Mouse (Mus musculus) inflammation-experienced regulatory T-cells, adult 6 months (primary cell): ENCODE measurements around the gene Ddx17. TPM values are rescaled to one million over a fixed set of nuclear protein-coding genes. Genes with fewer than 3 reads are reported as not detected.

ENCODE experiments used
- ATAC-seq: one replicate; pipeline ENCODE4 v1.8.0; 2017
- polyA plus RNA-seq, 3 experiments: library from polyadenylated mRNA; unstranded; fragments of 100-300 nt; shearing (Covaris generic); gene quantifications; one replicate each; pipeline ENCODE4 v1.2.1; 2017

Ddx17 gene
- polyA plus RNA-seq, 3 experiments from 2014 or later: 30.6 to 34.4 (median 33.2) TPM

DNA sequence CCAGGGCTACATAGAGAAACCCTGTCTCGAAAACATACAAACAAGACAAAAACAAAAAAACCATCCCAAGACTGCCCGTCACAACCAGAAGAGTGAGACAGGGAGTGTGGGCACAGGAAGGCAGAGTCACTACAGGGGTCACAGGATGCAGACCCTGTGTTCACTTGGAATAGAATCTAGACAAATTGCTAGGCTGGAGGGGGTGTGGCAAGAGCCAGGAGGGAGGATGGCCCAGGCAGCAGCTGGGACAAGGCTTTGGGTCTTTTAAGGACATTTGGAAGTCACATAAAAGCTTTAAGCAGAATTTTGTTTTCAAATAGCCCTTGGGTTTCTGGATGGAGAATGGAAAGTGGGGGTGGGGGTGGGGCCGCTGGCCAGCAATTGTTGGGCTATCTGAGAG is 28.0 kb downstream of the Ddx17 start:
- ATAC-seq: no peak

DNA sequence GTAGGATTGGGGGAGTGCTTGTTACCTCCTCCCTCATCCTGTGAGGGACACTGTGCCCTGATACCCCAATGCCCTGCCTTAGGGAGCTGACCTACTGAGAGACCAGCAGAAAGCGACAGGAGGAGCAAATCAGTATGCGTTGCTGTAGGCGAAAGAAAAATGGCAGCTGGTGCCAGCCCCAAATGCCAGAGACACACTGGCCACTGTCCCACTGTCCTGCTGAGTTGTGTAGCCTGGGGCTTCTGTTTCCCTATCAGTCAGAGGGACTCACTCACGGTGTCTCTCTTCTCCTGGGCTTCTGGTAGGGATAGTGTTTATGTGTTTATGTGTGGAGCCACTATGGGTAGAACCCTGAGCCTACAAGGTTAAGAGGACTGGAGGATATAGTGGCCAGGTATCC is 28.8 kb downstream of the Ddx17 start:
- no peak for ATAC-seq

DNA sequence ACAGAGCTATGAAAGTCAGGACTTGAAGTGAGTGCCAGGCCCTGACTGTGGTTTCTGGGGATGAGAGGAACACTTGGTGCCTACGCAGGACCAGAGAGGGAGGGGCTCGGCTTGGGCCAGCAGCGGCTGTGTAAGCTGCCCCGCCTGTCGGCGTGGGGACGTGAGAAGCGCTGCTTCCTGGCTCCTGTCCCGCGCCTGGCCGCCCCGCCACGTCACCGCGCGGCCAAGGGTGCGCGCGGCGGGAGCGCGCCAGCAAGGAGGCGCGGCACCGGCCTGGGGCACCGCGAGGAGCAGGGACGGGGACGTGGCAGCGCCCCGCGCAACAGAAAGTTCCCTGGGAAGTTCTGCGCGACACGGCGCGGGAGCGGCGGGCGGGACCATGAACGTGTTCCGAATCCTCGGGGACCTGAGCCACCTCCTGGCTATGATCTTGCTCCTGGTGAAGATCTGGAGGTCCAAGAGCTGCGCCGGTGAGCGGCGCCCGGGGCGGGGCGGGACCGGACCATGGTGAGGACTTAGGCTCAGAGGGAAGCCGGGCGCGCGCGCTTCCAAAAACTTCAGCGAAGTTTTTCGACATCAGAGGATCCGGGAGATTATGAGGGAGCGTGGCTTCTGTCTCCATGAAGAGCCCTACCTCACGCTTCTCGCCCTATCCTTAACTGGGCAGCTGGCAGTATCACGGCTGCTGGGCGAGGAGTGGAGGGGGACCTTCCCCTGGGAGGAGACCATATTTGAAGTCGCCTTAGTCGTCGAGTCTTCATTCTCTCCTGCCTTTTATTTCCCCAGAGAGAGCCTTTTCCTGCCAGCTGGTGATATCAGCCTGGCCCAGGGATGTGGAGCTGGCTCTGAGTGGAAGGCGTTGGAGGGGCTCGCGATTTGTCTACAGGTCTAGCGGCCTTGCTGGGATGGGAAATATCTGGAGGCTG is 30.1 kb downstream of the Ddx17 start, which contains the start of gene Kdelr3:
Gene Kdelr3 (plus strand): TSS at position 241 of the 926 bp plus-strand sequence.
- ATAC-seq: no peak

DNA sequence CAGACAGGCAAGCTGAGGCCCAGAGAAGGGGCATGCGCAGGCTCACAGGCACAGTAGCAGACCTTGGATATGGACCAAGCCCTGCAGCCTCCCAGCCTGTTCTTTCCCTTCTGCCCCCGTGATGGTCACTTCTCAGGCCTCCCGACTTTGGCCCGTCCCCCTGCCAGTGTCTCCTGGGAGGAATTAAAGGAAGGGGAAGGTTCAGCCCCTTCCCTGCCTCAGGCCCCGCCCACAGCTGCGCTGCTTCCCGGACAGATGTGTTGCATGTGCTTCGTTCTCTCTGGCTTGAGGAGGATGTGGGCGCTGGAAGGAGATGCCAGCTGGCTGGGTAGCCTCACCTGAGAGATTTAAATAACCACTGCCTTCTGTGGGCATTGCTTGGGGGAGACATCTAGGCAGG is 32.6 kb downstream of the Ddx17 start:
- no peak for ATAC-seq

DNA sequence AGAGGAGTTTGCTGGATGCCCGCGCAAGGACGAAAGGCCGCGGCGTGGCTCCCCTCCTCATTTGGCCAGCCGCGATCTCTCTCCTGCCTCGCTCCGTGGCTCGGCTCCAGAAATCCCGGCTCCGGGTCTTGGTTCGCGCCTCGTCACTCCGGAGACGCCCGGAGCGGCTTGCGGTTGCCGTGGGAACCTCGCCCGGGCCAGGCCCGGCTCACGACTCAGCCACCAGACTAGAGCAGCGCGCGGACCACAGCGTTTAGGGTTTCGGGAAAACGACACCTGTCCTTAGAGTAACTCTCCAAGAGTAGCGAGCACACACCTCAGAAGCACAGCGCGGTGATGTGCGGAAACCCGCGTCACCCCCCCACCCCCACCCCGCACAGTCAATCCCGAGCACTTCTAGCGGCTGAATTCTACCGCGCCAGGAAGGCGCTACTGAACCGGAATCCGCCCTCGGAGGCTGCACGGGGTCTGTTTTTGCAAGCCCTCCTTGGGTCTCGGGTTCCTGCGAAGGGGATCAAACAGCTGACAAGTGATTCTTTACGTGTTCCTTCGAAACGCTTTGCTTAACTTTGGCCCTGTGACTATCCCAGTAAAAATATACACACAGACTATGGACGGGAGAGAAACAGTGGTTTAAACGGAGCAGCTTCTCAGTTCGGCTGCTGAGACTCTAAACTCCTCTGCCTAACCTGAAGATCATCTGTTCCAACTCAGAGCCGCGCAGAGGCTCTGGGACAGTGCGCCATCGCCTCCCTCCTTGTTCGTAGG is 34.8 kb downstream of the Ddx17 start:
- no peak for ATAC-seq

DNA sequence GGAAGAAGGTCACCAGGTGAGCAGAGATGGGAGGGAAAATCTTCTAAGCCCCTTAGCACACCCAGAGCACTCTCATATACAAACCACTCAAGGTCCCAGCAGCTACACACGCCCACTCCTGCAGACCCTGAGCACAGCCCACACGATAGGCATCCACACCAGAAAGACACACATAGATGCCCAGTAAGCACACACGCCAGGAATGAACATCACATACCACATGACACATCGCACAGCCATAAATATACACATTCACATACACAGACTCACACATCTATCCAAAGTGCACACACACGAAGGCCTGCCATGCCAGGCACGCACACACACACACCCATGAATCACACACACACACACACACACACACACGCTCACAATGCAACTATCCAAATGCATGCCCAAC is 36.1 kb downstream of the Ddx17 start:
- no peak for ATAC-seq

DNA sequence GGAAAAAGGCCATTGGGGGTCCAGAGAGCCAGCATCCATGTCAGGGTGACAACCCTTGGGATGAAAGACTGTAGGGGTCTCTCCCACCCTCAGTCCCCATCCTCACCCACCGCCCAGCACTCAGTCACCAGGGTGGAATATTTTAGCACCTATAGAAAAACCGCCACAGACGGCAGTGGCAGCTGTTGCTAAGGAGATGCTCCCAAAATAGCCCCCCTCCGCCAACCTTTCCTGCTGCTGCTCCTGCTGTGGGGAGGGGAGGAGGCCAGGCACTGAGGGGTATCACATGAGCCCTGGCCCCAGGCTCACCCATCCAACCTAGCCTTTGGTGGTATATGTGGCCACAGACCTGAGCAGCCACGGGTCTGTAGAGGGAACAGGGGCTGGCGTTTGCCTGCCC is 36.5 kb downstream of the Ddx17 start:
- no peak for ATAC-seq

DNA sequence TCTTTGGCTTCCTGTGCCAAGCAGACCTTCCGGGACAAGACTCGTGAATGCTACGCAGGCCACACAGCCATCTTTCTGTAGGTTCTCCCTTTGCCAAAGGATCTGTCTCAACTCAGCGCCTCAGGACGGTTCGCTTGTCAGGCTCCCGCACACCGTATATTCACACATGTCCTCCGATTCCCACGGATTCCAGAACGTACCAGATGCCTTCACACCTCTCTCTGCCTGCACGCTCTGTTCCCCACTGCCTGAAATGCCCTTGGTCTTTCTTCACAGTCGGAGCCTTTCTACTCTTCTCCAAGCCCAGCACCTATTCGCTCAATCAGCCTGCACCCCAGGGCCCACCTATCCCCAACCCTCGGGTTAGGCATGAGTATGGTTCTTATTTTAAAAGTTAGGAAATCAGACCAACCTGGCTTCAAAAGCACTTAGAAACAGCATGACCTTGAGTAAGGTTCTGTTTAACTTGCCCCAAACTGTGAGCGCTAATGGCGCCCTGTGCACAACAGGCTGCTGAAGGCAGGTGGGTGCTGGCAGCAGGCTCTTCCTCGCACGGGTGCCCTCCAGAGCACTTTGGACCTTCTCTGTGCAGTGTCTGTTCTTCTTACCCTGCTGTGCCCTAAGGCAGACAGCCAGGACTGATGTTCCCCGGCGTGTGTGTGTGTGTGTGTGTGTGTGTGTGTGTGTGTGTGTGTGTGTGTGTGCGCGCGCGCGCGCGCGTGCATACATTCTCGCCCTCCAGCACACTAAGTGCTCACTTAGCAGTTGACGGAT is 39.3 kb downstream of the Ddx17 start:
- ATAC-seq: no peak

DNA sequence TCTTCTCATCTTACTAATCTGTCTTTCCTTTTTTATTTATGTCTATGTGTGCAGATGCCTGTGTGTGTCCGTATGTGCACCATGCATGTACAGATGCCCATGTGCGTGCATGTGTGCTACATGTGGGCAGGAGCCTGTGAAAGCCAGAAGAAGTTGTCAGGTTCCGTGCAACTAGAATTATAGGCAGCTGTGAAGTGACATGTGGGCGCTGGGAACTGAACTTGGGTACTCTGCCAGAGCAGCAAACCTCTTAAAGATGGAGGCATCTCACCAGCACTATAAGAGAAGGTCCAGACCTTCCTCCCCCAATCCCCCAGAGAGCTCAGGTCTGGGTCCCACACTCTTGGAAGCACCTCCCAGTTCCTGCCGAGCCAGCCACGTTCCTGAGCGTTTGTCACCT is 40.1 kb downstream of the Ddx17 start:
- ATAC-seq: no peak

DNA sequence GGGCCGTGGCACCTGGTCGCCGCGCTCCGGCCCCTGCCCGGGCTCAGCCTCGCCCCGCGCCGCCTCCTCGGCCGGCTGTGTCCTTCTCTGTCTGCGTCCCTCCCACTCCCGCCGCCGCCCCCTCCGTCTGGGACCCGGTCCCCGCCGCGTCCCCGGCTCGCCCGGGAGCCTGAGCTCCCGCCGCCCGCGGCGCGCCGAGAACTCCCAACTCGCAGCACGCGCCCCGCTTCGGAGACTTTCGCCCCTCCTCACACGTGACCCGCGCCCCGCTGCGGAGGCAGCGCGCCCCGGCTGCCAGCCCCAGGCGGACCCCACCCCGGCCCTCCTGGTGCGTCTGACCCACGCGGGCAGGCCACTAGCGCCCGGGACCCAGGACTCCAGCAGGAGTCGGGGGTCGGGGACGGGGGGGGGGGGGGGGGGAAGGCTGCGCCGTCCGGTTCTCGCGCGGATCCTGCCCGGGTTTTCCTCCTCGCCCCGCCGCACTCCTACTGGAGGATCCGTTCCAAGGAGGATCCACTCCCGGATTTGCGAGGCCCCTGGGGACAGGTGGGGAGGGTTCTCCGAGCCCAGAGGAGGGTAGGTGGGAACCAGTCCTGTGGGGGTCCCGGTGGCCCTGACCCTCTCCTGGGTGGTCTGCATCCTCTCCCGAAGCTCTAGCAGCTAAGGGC is 40.8 kb downstream of the Ddx17 start:
- ATAC-seq: no peak

DNA sequence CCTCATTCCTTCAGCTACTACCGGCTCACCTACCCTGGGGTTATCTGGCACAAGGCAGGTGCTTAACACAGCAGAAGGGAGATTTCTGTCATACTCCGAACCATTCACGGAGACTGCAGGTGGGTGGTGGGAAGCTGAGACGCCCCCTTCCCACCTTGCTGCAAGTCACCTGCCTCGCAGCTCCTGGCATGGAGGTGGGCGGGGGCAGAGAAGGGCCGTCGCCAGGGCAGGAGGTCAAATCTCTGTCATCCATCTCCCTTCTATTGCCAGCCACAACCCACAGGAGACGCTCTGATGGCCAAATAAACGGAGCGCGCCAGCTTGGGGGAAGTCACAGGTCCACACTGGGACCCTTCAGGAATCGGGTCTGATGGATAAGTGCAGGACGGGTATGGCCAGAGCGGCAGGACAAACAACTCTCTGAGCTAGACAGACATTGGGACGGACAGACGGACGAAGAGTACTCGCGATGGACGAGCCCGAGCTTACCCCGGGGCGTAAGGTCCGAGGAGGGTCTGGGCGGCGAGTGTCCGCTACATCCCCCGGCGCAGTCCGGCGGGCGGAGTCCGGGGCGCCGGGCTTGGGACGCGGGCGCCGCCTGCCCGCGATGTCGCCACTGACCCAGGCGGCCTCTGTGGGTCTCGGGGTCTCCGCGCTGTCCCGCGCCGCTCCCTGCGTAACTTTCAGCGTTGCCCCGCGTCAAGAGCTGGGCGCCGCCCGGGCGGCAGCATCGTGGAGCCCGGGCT is 41.7 kb downstream of the Ddx17 start, which contains the start of gene Kcnj4:
Gene Kcnj4 (minus strand): TSS at position 535 of the 746 bp plus-strand sequence.
- no peak for ATAC-seq

DNA sequence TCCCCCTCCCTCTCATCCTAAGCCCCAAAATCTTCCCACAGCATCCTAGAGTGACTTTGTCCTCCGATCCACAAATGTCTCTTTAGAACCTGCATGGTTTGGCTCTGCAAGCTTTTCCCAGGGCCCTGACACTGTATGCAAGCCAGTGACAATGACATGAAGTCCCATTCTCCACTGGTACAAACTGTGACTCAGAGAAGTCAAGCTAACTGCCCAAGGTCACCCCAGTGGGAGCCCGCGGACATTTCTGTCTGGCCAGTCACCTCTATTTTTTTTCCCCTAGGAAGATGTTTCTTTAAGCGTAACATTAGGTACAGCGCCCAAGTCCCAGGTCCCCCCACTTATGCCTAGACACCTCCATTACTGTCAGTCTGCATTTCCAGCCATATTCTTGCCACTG is 43.1 kb downstream of the Ddx17 start:
- no peak for ATAC-seq

DNA sequence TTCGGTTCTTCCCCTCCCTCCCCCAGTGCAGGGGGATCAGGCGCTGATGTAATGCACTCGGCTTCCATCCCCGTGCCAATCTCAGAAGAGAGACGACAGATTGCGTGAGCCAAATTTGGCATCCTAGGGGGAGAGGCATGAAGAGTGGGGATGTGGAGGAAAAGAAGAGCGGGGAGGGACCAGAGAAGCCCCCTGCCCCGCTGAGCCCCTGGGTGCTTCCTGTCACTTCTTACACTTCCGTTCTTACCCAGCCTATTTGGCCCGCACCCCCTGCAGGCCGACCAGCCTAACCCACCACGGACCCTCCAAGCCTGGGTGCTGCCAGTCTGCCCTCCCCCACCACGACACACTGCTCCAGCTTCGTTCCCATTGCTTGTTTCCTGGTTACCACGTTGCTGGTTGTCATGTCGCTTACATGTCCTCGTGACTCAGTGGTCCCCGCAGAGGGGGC is 43.6 kb downstream of the Ddx17 start:
- ATAC-seq: no peak

DNA sequence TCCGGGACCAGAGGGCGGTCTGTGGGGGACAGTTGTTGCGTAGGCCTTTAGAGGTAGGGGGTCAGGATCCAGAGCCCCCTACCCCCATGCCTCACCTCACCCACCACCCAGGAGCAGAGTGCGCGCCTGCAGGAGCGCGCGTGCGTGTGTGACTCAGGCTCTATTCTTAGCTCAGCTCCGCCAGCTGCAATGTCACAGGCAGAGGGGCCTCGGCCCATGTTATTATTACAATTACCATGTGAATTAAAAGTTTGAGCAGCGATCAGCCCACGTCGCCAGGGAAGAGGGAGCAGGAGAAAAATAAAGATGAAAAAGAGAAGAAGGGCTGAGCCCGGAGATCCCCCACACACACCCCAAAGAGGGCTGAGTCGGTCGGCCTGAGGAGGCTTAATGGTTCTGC is 46.4 kb downstream of the Ddx17 start:
- no peak for ATAC-seq

DNA sequence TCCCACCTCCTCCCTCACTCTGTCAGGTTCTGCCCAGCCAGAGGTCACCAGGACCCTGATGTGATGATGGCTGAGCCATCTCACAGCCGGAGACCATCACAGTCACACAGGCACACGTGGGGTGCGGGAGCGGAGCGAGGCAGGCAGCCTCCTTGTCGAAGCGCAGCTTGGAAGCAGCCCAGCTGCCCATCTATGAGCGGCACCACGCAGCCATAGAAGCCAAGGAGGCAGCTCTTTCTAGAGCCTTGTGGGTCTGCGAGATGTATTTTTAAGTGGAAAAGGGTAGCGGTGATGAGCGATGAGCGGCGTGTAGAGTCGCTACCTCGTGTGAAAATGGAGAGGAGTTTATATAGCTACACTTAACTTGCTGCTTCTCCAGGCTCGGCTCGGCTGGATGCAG is 53.0 kb downstream of the Ddx17 start:
- no peak for ATAC-seq

DNA sequence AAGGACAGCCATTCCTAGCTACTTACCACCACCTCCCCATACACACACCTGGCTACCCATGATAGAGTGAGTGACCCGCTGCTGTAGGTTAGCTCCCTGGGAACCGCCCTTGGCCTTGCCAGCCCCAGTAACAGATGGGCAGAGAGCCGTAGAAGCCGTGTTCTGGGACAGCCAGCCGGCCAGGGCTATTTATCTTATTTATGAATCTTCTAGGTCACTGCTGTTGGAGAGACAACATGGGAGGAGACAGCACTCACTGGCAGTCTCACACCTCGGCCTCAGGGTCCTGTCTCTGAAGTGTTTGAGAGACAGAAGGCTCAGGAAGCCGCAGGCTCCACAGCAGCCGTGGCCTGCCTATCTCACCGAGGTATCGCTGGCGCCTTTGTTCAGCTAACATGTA is 57.1 kb downstream of the Ddx17 start:
- ATAC-seq: no peak

DNA sequence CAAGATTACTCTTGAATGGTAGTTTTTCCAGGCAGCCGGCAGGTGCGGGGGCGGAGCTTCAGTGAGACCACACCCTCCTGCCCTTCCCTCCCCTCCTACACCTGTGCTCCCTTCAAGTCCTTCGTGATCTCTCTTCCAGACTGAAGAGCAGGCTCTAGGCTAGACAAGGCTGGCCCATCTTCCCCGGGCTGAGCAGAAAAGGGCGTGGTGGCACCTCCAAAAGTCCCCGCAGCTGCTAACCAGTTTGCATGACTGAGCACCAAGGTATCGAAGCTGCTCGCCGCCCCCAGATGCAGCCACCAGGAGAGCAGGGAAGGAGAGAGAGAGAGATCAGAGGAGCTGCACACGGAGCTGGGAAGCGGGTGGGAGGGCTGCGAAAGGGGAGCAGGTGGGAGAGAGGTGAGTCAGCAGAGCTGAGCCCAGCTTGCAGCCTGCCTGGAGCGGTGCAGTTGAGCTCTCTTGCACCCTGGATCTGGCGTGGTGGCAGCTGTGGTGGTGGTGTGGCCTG is 65.3 kb downstream of the Ddx17 start:
- no peak for ATAC-seq
